Mouse (Mus musculus) midbrain, postnatal 0 days (tissue): ENCODE data around the gene Dnajc4. TPM values are rescaled to one million over a fixed set of nuclear protein-coding genes. Genes with fewer than 3 reads are reported as not detected.

Experiments
- ATAC-seq: fragments of 200-750 bp; cut with Nextera tagmentation; 2 replicates; pipeline ENCODE4 v1.8.0; 2017; ENCODE audit warnings: moderate number of reproducible peaks, mild to moderate bottlenecking, moderate TSS enrichment, moderate library complexity; ENCODE audit not compliant: low FRiP score
- DNase-seq: peaks from one replicate; pipeline ENCODE4 v3.0.0-alpha.2; 2015; ENCODE audit warnings: low spot score
- H3K27ac ChIP-seq: fragments of 300-500 bp; sonication (generic); 2 replicates; pipeline ENCODE4 v1.5.1; 2014; ENCODE audit warnings: low read depth, mild to moderate bottlenecking, low read length, mixed read lengths
- H3K27me3 ChIP-seq: fragments of 300-500 bp; sonication (generic); 2 replicates; pipeline ENCODE4 v1.6.1; 2014; ENCODE audit warnings: low read length, control low read depth, mixed read lengths; ENCODE audit not compliant: insufficient read depth
- H3K36me3 ChIP-seq: fragments of 300-500 bp; sonication (generic); 2 replicates; pipeline ENCODE4 v1.6.1; 2014; ENCODE audit warnings: low read length, control low read depth, mixed read lengths; ENCODE audit not compliant: insufficient read depth
- H3K4me1 ChIP-seq: fragments of 300-500 bp; sonication (generic); 2 replicates; pipeline ENCODE4 v1.6.1; 2014; ENCODE audit warnings: mild to moderate bottlenecking, control low read depth, antibody characterized with exemption, low read length, mixed read lengths; ENCODE audit not compliant: insufficient read depth
- H3K4me2 ChIP-seq: fragments of 300-500 bp; sonication (generic); 2 replicates; pipeline ENCODE4 v1.6.1; 2014; ENCODE audit warnings: low read depth, mild to moderate bottlenecking, low read length, mixed read lengths; ENCODE audit not compliant: poor library complexity, severe bottlenecking
- H3K4me3 ChIP-seq: fragments of 300-500 bp; sonication (generic); 2 replicates; pipeline ENCODE4 v1.5.1; 2014; ENCODE audit warnings: low read depth, mild to moderate bottlenecking, low read length, moderate library complexity
- H3K9ac ChIP-seq: fragments of 300-500 bp; sonication (generic); replicated peaks from 2 replicates; pipeline ENCODE4 v1.6.1; 2014; ENCODE audit warnings: mild to moderate bottlenecking, low read length, moderate library complexity, mixed read lengths; ENCODE audit not compliant: poor library complexity, severe bottlenecking
- H3K9me3 ChIP-seq: fragments of 300-500 bp; sonication (generic); 2 replicates; pipeline ENCODE4 v1.6.1; 2016; ENCODE audit warnings: low read length, control low read depth
- CTCF ChIP-seq: IDR thresholded peaks from 2 replicates; pipeline ENCODE4 v1.5.1; 2016; ENCODE audit warnings: antibody characterized with exemption, mild to moderate bottlenecking
- WGBS: fragments of 180-500 bp; shearing (Covaris S2); extraction: QIAGEN DNeasy Blood & Tissue Kit; methylation state at CpG from one replicate; pipeline ENCODE4 v1.1.7; 2014; 5-methylcytosine and 5-hydroxymethylcytosine counted together
- polyA plus RNA-seq: library from polyadenylated mRNA; unstranded; fragments of >200 nt; fragmentation: Nextera tagmentation; extraction: Ambion mirVana; gene quantifications from 2 replicates; pipeline ENCODE4 v1.2.1, GENCODE M21; 2015
- total RNA-seq: library from RNA; depleted of rRNA; stranded (reverse); fragments of >200 nt; gene quantifications from 2 replicates; pipeline ENCODE4 v1.2.3, GENCODE M21; 2014

Dnajc4 gene
- total and polyA plus RNA-seq, 2 experiments from 2014 or later = 21.6 to 31.2 TPM

- peak within 1 kb of the TSS; percentile 80 for H3K27ac ChIP-seq
- no peaks in the 10 kb centered on the region for H3K27me3 ChIP-seq
- WGBS = under 1% methylated on average over 54 of the region's 85 CpGs
- peaks cover 9% of the 10 kb centered on the region for H3K4me1 ChIP-seq
- peak within 1 kb of the TSS; percentile 61 for H3K4me3 ChIP-seq
- 0 out of 2 replicates have a peak, but pooled peaks cover 12% of the 10 kb centered on the region for H3K36me3 ChIP-seq
- peak within 1 kb of the TSS; percentile 74 for H3K4me2 ChIP-seq
- peak within 1 kb of the TSS; percentile 89 for H3K9ac ChIP-seq
- DNase-seq (peak; percentile 52), ATAC-seq (peak; percentile 57)
- TF ChIP-seq CTCF = no peak
- no peaks in the 10 kb centered on the region for H3K9me3 ChIP-seq
These were observed 5.1 kb downstream of the Dnajc4 start, which contains the start of gene Vegfb for GRCm38 (mm10) chr19:6987061-6987903. Vegfb (minus strand) TSS chr19:6987651.

- no peak overlapping the region for H3K27ac ChIP-seq
- no peak for TF ChIP-seq CTCF
- WGBS = 79% methylated on average over 10 of the region's 10 CpGs
These were observed 6.2 kb downstream of the Dnajc4 start for GRCm38 (mm10) chr19:6985951-6986708.

GRCm38 (mm10) chr19:6985300-6985699 lies 7.1 kb downstream of the Dnajc4 start:
- ATAC-seq (no peak), DNase-seq (no peak)
- Histone ChIP-seq H3K9ac (no peak overlapping the region), H3K4me3 (no peak overlapping the region), H3K4me2 (no peak overlapping the region), H3K27me3 (no peaks in the 10 kb centered on the region), H3K27ac (no peak overlapping the region), H3K36me3 (0 out of 2 replicates have a peak, but pooled peaks cover 14% of the 10 kb centered on the region), H3K4me1 (peaks cover 9% of the 10 kb centered on the region), H3K9me3 (no peaks in the 10 kb centered on the region)
- WGBS = 88% methylated on average over 19 of the region's 19 CpGs
- no peak for TF ChIP-seq CTCF

More at GRCm38 (mm10) chr19:6985951-6986708, 6.2 kb downstream of the Dnajc4 start:
- H3K9me3 ChIP-seq = no peaks in the 10 kb centered on the region
- H3K4me3 ChIP-seq = no peak overlapping the region
- peaks cover 9% of the 10 kb centered on the region for H3K4me1 ChIP-seq
- 0 out of 2 replicates have a peak, but pooled peaks cover 14% of the 10 kb centered on the region for H3K36me3 ChIP-seq
- H3K27me3 ChIP-seq = no peaks in the 10 kb centered on the region
- DNase-seq (no peak), ATAC-seq (no peak)
- H3K9ac ChIP-seq = no peak overlapping the region
- H3K4me2 ChIP-seq = peak overlapping the region; percentile 74

GRCm38 (mm10) chr19:6983621-6984020 lies 8.8 kb downstream of the Dnajc4 start:
- Histone ChIP-seq H3K9me3 (no peaks in the 10 kb centered on the region), H3K4me2 (no peak overlapping the region), H3K36me3 (0 out of 2 replicates have a peak, but pooled peaks cover 14% of the 10 kb centered on the region), H3K27me3 (no peaks in the 10 kb centered on the region), H3K4me3 (no peak overlapping the region), H3K27ac (no peak overlapping the region), H3K4me1 (peaks cover 14% of the 10 kb centered on the region), H3K9ac (no peak overlapping the region)
- DNase-seq (no peak), ATAC-seq (no peak)
- TF ChIP-seq CTCF = no peak
- WGBS = 76% methylated on average over 5 of the region's 5 CpGs

GRCm38 (mm10) chr19:6981465-6981864 lies 10.9 kb downstream of the Dnajc4 start:
- H3K27me3 ChIP-seq = no peaks in the 10 kb centered on the region
- H3K27ac ChIP-seq = no peak overlapping the region
- peaks cover 27% of the 10 kb centered on the region for H3K36me3 ChIP-seq
- no peak overlapping the region for H3K9ac ChIP-seq
- H3K4me2 ChIP-seq = no peak overlapping the region
- H3K9me3 ChIP-seq = no peaks in the 10 kb centered on the region
- peaks cover 20% of the 10 kb centered on the region; the same call in 1 of the 2 replicates for H3K4me1 ChIP-seq
- TF ChIP-seq CTCF = no peak
- WGBS = 87% methylated on average over 4 of the region's 4 CpGs
- no peak overlapping the region for H3K4me3 ChIP-seq
- no peak for ATAC-seq
- DNase-seq = no peak
